Mouse (Mus musculus) heart, postnatal 0 days (tissue): ENCODE measurements around the gene Pramef25. TPM values are rescaled to one million over a fixed set of nuclear protein-coding genes. Genes with fewer than 3 reads are reported as not detected.

Experiments used
- polyA plus RNA-seq: library from polyadenylated mRNA; unstranded; fragments of >200 nt; fragmentation: Nextera tagmentation; extraction: Ambion mirVana; gene quantifications from 2 replicates; pipeline ENCODE4 v1.2.1, GENCODE M21; 2015
- total RNA-seq: library from RNA; depleted of rRNA; stranded (reverse); fragments of >200 nt; gene quantifications from 2 replicates; pipeline ENCODE4 v1.2.3, GENCODE M21; 2014; ENCODE audit warnings: low replicate concordance; rRNA removed

The Pramef25 gene
- total and polyA plus RNA-seq, 2 experiments from 2014 or later: not detected

Other genes starting within 250 kb of the Pramef25 start
- not detected in 2 replicates for gene Gm13089, start 248.3 kb downstream of the Pramef25 start, total RNA-seq
- gene Gm13089, start 248.3 kb downstream of the Pramef25 start, polyA plus RNA-seq: not detected in 2 replicates
- not detected in 2 replicates for gene Gm13078, start 231.6 kb downstream of the Pramef25 start, total RNA-seq
- gene Gm13078, start 231.6 kb downstream of the Pramef25 start, polyA plus RNA-seq: not detected in 2 replicates
- not detected in 2 replicates for gene Gm13023, start 161.7 kb downstream of the Pramef25 start, total RNA-seq
- gene Gm13023, start 161.7 kb downstream of the Pramef25 start, polyA plus RNA-seq: not detected in 2 replicates
- gene Gm13084, start 134.9 kb downstream of the Pramef25 start, total RNA-seq: not detected in 2 replicates
- gene Gm13084, start 134.9 kb downstream of the Pramef25 start, polyA plus RNA-seq: not detected in 2 replicates
- gene Gm13103, start 104.5 kb downstream of the Pramef25 start, total RNA-seq: not detected in 2 replicates
- gene Gm13103, start 104.5 kb downstream of the Pramef25 start, polyA plus RNA-seq: not detected in 2 replicates
- gene Pramef6, start 50.6 kb downstream of the Pramef25 start, total RNA-seq: not detected in 2 replicates
- not detected in 2 replicates for gene Pramef6, start 50.6 kb downstream of the Pramef25 start, polyA plus RNA-seq
- gene Gm13101, start 15.9 kb upstream of the Pramef25 start, total RNA-seq: not detected in 2 replicates
- not detected in 2 replicates for gene Gm13101, start 15.9 kb upstream of the Pramef25 start, polyA plus RNA-seq
- not detected in 2 replicates for gene Pramef17, start 43.4 kb upstream of the Pramef25 start, total RNA-seq
- not detected in 2 replicates for gene Pramef17, start 43.4 kb upstream of the Pramef25 start, polyA plus RNA-seq
- gene Pramel4, start 108.1 kb upstream of the Pramef25 start, total RNA-seq: not detected in 2 replicates
- not detected in 2 replicates for gene Pramel4, start 108.1 kb upstream of the Pramef25 start, polyA plus RNA-seq
- gene Gm13102, start 155.5 kb upstream of the Pramef25 start, total RNA-seq: not detected in 2 replicates
- not detected in 2 replicates for gene Gm13102, start 155.5 kb upstream of the Pramef25 start, polyA plus RNA-seq
- gene Oog3, start 211.6 kb upstream of the Pramef25 start, total RNA-seq: not detected in 2 replicates
- gene Oog3, start 211.6 kb upstream of the Pramef25 start, polyA plus RNA-seq: not detected in 2 replicates
- not detected in 2 replicates for gene Oog2, start 239.7 kb upstream of the Pramef25 start, total RNA-seq
- not detected in 2 replicates for gene Oog2, start 239.7 kb upstream of the Pramef25 start, polyA plus RNA-seq